Mouse (Mus musculus) embryo, embryonic 10 days (tissue): ENCODE measurements around the gene Dusp7.

Experiments used
- DNase-seq: peaks from one replicate; pipeline ENCODE4 v3.0.0-alpha.2; 2015; ENCODE audit warnings: low spot score

Gene Dusp7

GRCm38 (mm10) chr9:106386181-106386864 lies 17.9 kb downstream of the Dusp7 start:
- no peak for DNase-seq

- no peak for DNase-seq
Measured at GRCm38 (mm10) chr9:106392828-106393527, 24.5 kb downstream of the Dusp7 start.

GRCm38 (mm10) chr9:106393548-106393947 lies 25.1 kb downstream of the Dusp7 start:
- DNase-seq = no peak

GRCm38 (mm10) chr9:106394649-106395602 lies 26.5 kb downstream of the Dusp7 start:
- no peak for DNase-seq

GRCm38 (mm10) chr9:106397733-106398132 lies 29.3 kb downstream of the Dusp7 start:
- no peak for DNase-seq

GRCm38 (mm10) chr9:106398667-106399311 lies 30.4 kb downstream of the Dusp7 start:
- DNase-seq = no peak

- DNase-seq = no peak
Measured at GRCm38 (mm10) chr9:106399808-106400207, 31.4 kb downstream of the Dusp7 start.

GRCm38 (mm10) chr9:106402149-106402548 lies 33.7 kb downstream of the Dusp7 start:
- DNase-seq = no peak

- DNase-seq = no peak
Measured at GRCm38 (mm10) chr9:106402607-106403375, 34.4 kb downstream of the Dusp7 start.

- peak; percentile 61 for DNase-seq
Measured at GRCm38 (mm10) chr9:106405275-106405674, 36.8 kb downstream of the Dusp7 start.

GRCm38 (mm10) chr9:106406443-106407078 lies 38.1 kb downstream of the Dusp7 start:
- DNase-seq = no peak

- no peak for DNase-seq
Measured at GRCm38 (mm10) chr9:106409096-106409495, 40.7 kb downstream of the Dusp7 start.

GRCm38 (mm10) chr9:106410086-106410650 lies 41.7 kb downstream of the Dusp7 start:
- DNase-seq = no peak

GRCm38 (mm10) chr9:106411091-106411594 lies 42.7 kb downstream of the Dusp7 start:
- DNase-seq = no peak

- DNase-seq = no peak
Measured at GRCm38 (mm10) chr9:106411729-106412128, 43.3 kb downstream of the Dusp7 start.

- DNase-seq = no peak
Measured at GRCm38 (mm10) chr9:106412210-106412609, 43.8 kb downstream of the Dusp7 start.

- DNase-seq = no peak
Measured at GRCm38 (mm10) chr9:106413606-106414005, 45.2 kb downstream of the Dusp7 start.

- DNase-seq = no peak
Measured at GRCm38 (mm10) chr9:106416826-106417225, 48.4 kb downstream of the Dusp7 start.

GRCm38 (mm10) chr9:106417841-106418625 lies 49.6 kb downstream of the Dusp7 start:
- DNase-seq = peak; percentile 75
